8 mouse cellular contexts compared by ENCODE assay signal in genomic region chr6:40303379-40303778, GRCm38 (mm10). TPM values are rescaled to one million over a fixed set of nuclear protein-coding genes. Genes with fewer than 3 reads are reported as not detected.
DNase-seq lines count a peak whose midpoint lies in the region; ATAC-seq and TF ChIP-seq lines count a peak whose summit lies in the region.

No protein-coding gene starts in this region.

- no peaks in the 10 kb centered on the region for H3K9me3 ChIP-seq in heart, postnatal 0 days (replicated peaks; ENCODE audit: control insufficient read depth, low read length)
- no peaks in the 10 kb centered on the region for H3K9me3 ChIP-seq in neural tube, embryonic 11.5 days (ENCODE audit: control insufficient read depth, low read length)

- intact Hi-C loops in heart, postnatal 25 days (cut with DNase I), result loop anchor here (5.0 kb wide), 1 partner anchor 66 kb away; no protein-coding TSS in a partner anchor

- no peak for ATAC-seq in heart, postnatal 0 days (ENCODE audit: insufficient read depth, low read depth)
- ATAC-seq in neural tube, embryonic 11.5 days (ENCODE audit: insufficient read depth, low FRiP score, low TSS enrichment), result no peak

- DNase-seq in heart, postnatal 0 days (ENCODE audit: low spot score), result no peak
- no peak for DNase-seq in heart, postnatal 25 days (ENCODE audit: low spot score)
- peak; percentile 63 for DNase-seq in adipocyte (ENCODE audit: low spot score)
- DNase-seq in embryo, embryonic 11 days, result peak; percentile 67
- DNase-seq in heart, postnatal 4 days, result peak; percentile 51
- DNase-seq in left cerebral cortex, adult 18-20 months (ENCODE audit: low spot score in 2 of 2), result peak; percentile 85 to 89
- DNase-seq in neural tube, embryonic 11.5 days (ENCODE audit: low spot score), result peak; percentile 58
- no peak for DNase-seq in natural killer cell, adult 2 months (ENCODE audit: low spot score in 2 of 2)

- WGBS in heart, postnatal 0 days, result 10% methylated on average over 6 of the region's 6 CpGs
- 18% methylated on average over 6 of the region's 6 CpGs for WGBS in neural tube, embryonic 11.5 days

- peak; percentile 50 for TF ChIP-seq CTCF in heart, postnatal 0 days (IDR thresholded peaks at IDR 0.05; ENCODE audit: low read depth)

- no peak overlapping the region for H3K27ac ChIP-seq in heart, postnatal 0 days (ENCODE audit: low read depth)
- H3K27ac ChIP-seq in neural tube, embryonic 11.5 days (ENCODE audit: low read depth, low read length), result no peak overlapping the region

- no peak overlapping the region for H3K9ac ChIP-seq in heart, postnatal 0 days (replicated peaks; ENCODE audit: low read depth, low read length)
- no peak overlapping the region for H3K9ac ChIP-seq in neural tube, embryonic 11.5 days (ENCODE audit: low read length)

- H3K4me1 ChIP-seq in heart, postnatal 0 days (ENCODE audit: control insufficient read depth, insufficient read depth), result no peaks in the 10 kb centered on the region
- no peaks in the 10 kb centered on the region for H3K4me1 ChIP-seq in neural tube, embryonic 11.5 days (ENCODE audit: control insufficient read depth, insufficient read depth, low read length)

- H3K27me3 ChIP-seq in heart, postnatal 0 days (ENCODE audit: control insufficient read depth, insufficient read depth, low read length), result no peaks in the 10 kb centered on the region
- no peaks in the 10 kb centered on the region for H3K27me3 ChIP-seq in neural tube, embryonic 11.5 days (ENCODE audit: control insufficient read depth, insufficient read depth, low read length)

- no peaks in the 10 kb centered on the region for H3K36me3 ChIP-seq in heart, postnatal 0 days (replicated peaks; ENCODE audit: control insufficient read depth, insufficient read depth, low read length)
- H3K36me3 ChIP-seq in neural tube, embryonic 11.5 days (ENCODE audit: control insufficient read depth, insufficient read depth, low read length), result no peaks in the 10 kb centered on the region

- H3K4me3 ChIP-seq in heart, postnatal 0 days (ENCODE audit: low read depth, low read length), result no peak overlapping the region
- no peak overlapping the region for H3K4me3 ChIP-seq in neural tube, embryonic 11.5 days (ENCODE audit: low read depth, low read length)

- H3K4me2 ChIP-seq in heart, postnatal 0 days (ENCODE audit: low read depth, low read length), result no peak overlapping the region
- H3K4me2 ChIP-seq in neural tube, embryonic 11.5 days (ENCODE audit: low read depth), result no peak overlapping the region

- TF ChIP-seq EP300 in heart, postnatal 0 days (IDR thresholded peaks at IDR 0.05; ENCODE audit: low read depth), result no peak

RNA-seq across cellular contexts. Expression of gene Agk, which starts 21.6 kb away (rescaled TPM):
- 13.4 and 22.4 TPM in 2 replicates for total RNA-seq in heart, postnatal 0 days (2014; rRNA removed; ENCODE audit: low replicate concordance)
- 30.0 and 30.8 TPM in 2 replicates for polyA plus RNA-seq in heart, postnatal 0 days (2015; fragmentation: Nextera tagmentation; extraction: Ambion mirVana)
- 10 to 100 TPM; 16.2 to 20.2 TPM for total RNA-seq in heart, postnatal 25 days (2021)
- 10 to 100 TPM; 26.9 to 27.9 TPM for total RNA-seq in heart, postnatal 4 days (2021)
- 10 to 100 TPM; 40.2 to 46.2 TPM for total RNA-seq in left cerebral cortex, adult 18-20 months (2021)
- 42.3 and 44.0 TPM in 2 replicates for polyA plus RNA-seq in neural tube, embryonic 11.5 days (2014; fragmentation: Nextera tagmentation; extraction: Ambion mirVana)

Comparison
In these comparisons a context has a peak if more than half of its experiments do, and no peak if none do; other contexts are left out.
1. DNase-seq: peak in adipocyte (single experiment), embryo, embryonic 11 days (single experiment), heart, postnatal 4 days (single experiment), left cerebral cortex, adult 18-20 months (2 of 2) and neural tube, embryonic 11.5 days (single experiment); none in heart, postnatal 0 days (single experiment), heart, postnatal 25 days (single experiment) and natural killer cell, adult 2 months (0 of 2).